Mouse (Mus musculus): ENCODE measurements at regions not wholly inside any gene's neighbourhood (a gene's known extent, or its start where the extent isn't known, plus 50 kb on each side); places are given as distances from the start of the nearest gene placed in this dataset.

DNA sequence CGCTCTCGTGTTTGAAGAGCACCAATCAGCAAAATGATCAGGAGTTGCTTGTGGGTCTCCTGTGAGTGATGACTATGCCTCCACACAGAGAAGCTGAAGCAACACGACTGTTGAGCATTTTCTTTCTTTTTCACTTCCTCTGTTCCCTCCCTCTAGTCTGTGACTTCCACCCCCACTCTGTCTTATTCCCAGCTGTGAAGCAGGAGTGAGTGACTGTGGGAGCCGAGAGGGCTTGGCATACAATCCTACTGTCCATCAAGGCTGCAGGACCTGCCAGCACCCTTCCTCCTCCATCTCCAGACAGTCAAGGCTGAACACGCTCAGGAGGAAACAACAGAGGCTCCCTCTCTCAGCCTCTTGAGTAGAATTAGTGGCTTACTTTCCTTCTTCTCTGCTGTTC lies 401.3 kb downstream of the Plcl1 start:
- H3K27ac ChIP-seq (ENCODE audit: low read depth, low read length), result no peak overlapping the region
- H3K27me3 ChIP-seq (ENCODE audit: control insufficient read depth, insufficient read depth, low read length), result no peaks in the 10 kb centered on the region
- no peaks in the 10 kb centered on the region for H3K36me3 ChIP-seq (ENCODE audit: control insufficient read depth, insufficient read depth, low read length)
- no peak overlapping the region for H3K4me2 ChIP-seq (replicated peaks; ENCODE audit: low read depth, low read length)
- no peak overlapping the region for H3K9ac ChIP-seq (ENCODE audit: low read depth, low read length)
- no peak overlapping the region for H3K4me3 ChIP-seq (ENCODE audit: low read length)
- WGBS, result 55% methylated on average over 5 of the region's 5 CpGs
- no peaks in the 10 kb centered on the region for H3K4me1 ChIP-seq (ENCODE audit: control insufficient read depth, insufficient read depth, low read length)
- no peaks in the 10 kb centered on the region for H3K9me3 ChIP-seq (ENCODE audit: control insufficient read depth, low read length)
- no peak for ATAC-seq (ENCODE audit: low FRiP score, low TSS enrichment)

- Histone ChIP-seq H3K9me3 (ENCODE audit: control insufficient read depth, low read length) (no peaks in the 10 kb centered on the region), H3K9ac (ENCODE audit: low read depth, low read length) (no peak overlapping the region), H3K4me1 (ENCODE audit: control insufficient read depth, insufficient read depth, low read length) (no peaks in the 10 kb centered on the region), H3K27ac (ENCODE audit: low read depth, low read length) (no peak overlapping the region), H3K4me3 (ENCODE audit: low read length) (no peak overlapping the region), H3K36me3 (ENCODE audit: control insufficient read depth, insufficient read depth, low read length) (no peaks in the 10 kb centered on the region), H3K4me2 (replicated peaks; ENCODE audit: low read depth, low read length) (no peak overlapping the region), H3K27me3 (ENCODE audit: control insufficient read depth, insufficient read depth, low read length) (no peaks in the 10 kb centered on the region)
- no peak for ATAC-seq (ENCODE audit: low FRiP score, low TSS enrichment)
- 71% methylated on average over 7 of the region's 7 CpGs for WGBS
These were observed 403.2 kb downstream of the Plcl1 start for GRCm38 (mm10) chr1:55808724-55809519.

DNA sequence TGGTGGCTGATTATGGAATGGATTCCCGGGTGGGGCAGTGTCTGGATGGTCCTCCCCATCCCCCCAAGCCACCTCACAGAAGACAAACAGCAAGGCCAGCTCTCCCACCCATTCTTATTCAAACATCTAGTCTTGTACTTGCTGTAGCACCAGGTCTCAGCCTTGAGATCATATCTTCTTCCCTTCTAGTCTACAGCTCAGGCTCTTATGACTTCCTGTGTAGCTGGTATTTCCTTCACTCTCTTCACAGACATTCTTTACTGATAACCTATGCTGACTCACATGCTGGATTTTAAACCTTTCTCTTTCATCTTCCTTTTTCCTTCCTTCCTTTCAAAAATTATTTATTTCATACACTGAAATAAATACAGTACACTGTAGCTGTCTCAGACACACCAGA lies 406.8 kb downstream of the Plcl1 start:
- Histone ChIP-seq H3K9ac (ENCODE audit: low read depth, low read length) (no peak overlapping the region), H3K36me3 (ENCODE audit: control insufficient read depth, insufficient read depth, low read length) (no peaks in the 10 kb centered on the region), H3K4me1 (ENCODE audit: control insufficient read depth, insufficient read depth, low read length) (no peaks in the 10 kb centered on the region), H3K27ac (ENCODE audit: low read depth, low read length) (no peak overlapping the region), H3K4me3 (ENCODE audit: low read length) (no peak overlapping the region), H3K27me3 (ENCODE audit: control insufficient read depth, insufficient read depth, low read length) (no peaks in the 10 kb centered on the region), H3K9me3 (ENCODE audit: control insufficient read depth, low read length) (no peaks in the 10 kb centered on the region), H3K4me2 (replicated peaks; ENCODE audit: low read depth, low read length) (no peak overlapping the region)
- WGBS, result 77% methylated on average over 1 of the region's 1 CpGs
- ATAC-seq (ENCODE audit: low FRiP score, low TSS enrichment), result no peak

DNA sequence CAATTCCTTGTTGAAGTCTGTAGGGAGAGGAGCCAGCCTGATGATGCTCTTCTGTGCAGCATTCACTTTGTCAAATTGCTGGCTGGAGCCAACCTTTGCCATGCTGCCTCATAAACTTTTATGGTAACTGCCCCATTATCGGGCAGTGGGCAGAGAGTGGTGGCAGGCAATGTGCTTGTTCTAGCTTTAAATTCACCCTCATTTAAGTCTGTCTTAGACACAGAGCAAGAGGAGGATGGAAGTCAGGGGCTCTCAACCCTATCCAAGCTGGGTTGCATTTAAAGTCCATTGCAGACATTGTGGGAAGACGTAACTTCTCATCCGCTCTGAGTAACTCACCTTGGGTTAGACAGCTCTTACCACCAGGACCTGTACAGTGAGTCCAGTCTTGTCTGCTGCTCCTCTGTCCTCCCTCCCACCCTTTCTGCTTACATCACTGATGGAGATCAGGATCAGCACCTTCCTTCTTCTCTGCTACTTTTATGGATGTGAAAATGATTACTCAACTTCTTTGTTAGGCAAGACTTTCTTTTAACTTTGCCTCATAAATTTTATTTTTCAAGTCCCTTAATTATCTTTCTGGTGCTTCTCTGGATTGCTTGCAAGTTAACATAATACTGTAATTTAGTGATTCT lies 415.3 kb downstream of the Plcl1 start:
- Histone ChIP-seq H3K36me3 (ENCODE audit: control insufficient read depth, insufficient read depth, low read length) (no peaks in the 10 kb centered on the region), H3K4me1 (ENCODE audit: control insufficient read depth, insufficient read depth, low read length) (no peaks in the 10 kb centered on the region), H3K4me2 (replicated peaks; ENCODE audit: low read depth, low read length) (no peak overlapping the region), H3K27me3 (ENCODE audit: control insufficient read depth, insufficient read depth, low read length) (no peaks in the 10 kb centered on the region), H3K9me3 (ENCODE audit: control insufficient read depth, low read length) (no peaks in the 10 kb centered on the region), H3K27ac (ENCODE audit: low read depth, low read length) (no peak overlapping the region), H3K4me3 (ENCODE audit: low read length) (no peak overlapping the region), H3K9ac (ENCODE audit: low read depth, low read length) (no peak overlapping the region)
- 23% methylated on average over 3 of the region's 3 CpGs for WGBS
- peak; percentile 94 for ATAC-seq (ENCODE audit: low FRiP score, low TSS enrichment)

GRCm38 (mm10) chr1:55822599-55822998 lies 416.9 kb downstream of the Plcl1 start:
- Histone ChIP-seq H3K4me1 (ENCODE audit: control insufficient read depth, insufficient read depth, low read length) (no peaks in the 10 kb centered on the region), H3K27me3 (ENCODE audit: control insufficient read depth, insufficient read depth, low read length) (no peaks in the 10 kb centered on the region), H3K4me3 (ENCODE audit: low read length) (no peak overlapping the region), H3K9ac (ENCODE audit: low read depth, low read length) (no peak overlapping the region), H3K4me2 (replicated peaks; ENCODE audit: low read depth, low read length) (no peak overlapping the region), H3K36me3 (ENCODE audit: control insufficient read depth, insufficient read depth, low read length) (no peaks in the 10 kb centered on the region), H3K27ac (ENCODE audit: low read depth, low read length) (no peak overlapping the region), H3K9me3 (ENCODE audit: control insufficient read depth, low read length) (no peaks in the 10 kb centered on the region)
- no peak for ATAC-seq (ENCODE audit: low FRiP score, low TSS enrichment)
- WGBS, result 87% methylated on average over 4 of the region's 4 CpGs

- H3K4me1 ChIP-seq (ENCODE audit: control insufficient read depth, insufficient read depth, low read length), result no peaks in the 10 kb centered on the region
- H3K4me3 ChIP-seq (ENCODE audit: low read length), result no peak overlapping the region
- no peak overlapping the region for H3K27ac ChIP-seq (ENCODE audit: low read depth, low read length)
- no peak overlapping the region for H3K4me2 ChIP-seq (replicated peaks; ENCODE audit: low read depth, low read length)
- H3K27me3 ChIP-seq (ENCODE audit: control insufficient read depth, insufficient read depth, low read length), result no peaks in the 10 kb centered on the region
- ATAC-seq (ENCODE audit: low FRiP score, low TSS enrichment), result 0 out of 2 replicates have a peak, but pooled peaks have one; percentile 35
- H3K9me3 ChIP-seq (ENCODE audit: control insufficient read depth, low read length), result no peaks in the 10 kb centered on the region
- no peak overlapping the region for H3K9ac ChIP-seq (ENCODE audit: low read depth, low read length)
- H3K36me3 ChIP-seq (ENCODE audit: control insufficient read depth, insufficient read depth, low read length), result no peaks in the 10 kb centered on the region
These were observed 421.5 kb downstream of the Plcl1 start for GRCm38 (mm10) chr1:55827191-55827590.

- Histone ChIP-seq H3K4me3 (ENCODE audit: low read length) (no peak overlapping the region), H3K9ac (ENCODE audit: low read depth, low read length) (no peak overlapping the region), H3K36me3 (ENCODE audit: control insufficient read depth, insufficient read depth, low read length) (no peaks in the 10 kb centered on the region), H3K9me3 (ENCODE audit: control insufficient read depth, low read length) (no peaks in the 10 kb centered on the region), H3K27me3 (ENCODE audit: control insufficient read depth, insufficient read depth, low read length) (no peaks in the 10 kb centered on the region), H3K4me1 (ENCODE audit: control insufficient read depth, insufficient read depth, low read length) (no peaks in the 10 kb centered on the region), H3K4me2 (replicated peaks; ENCODE audit: low read depth, low read length) (no peak overlapping the region), H3K27ac (ENCODE audit: low read depth, low read length) (no peak overlapping the region)
- 95% methylated on average over 3 of the region's 3 CpGs for whole genome bisulfite sequencing
- no peak for ATAC-seq (ENCODE audit: low FRiP score, low TSS enrichment)
These were observed 429.6 kb downstream of the Plcl1 start for GRCm38 (mm10) chr1:55835281-55835680.

GRCm38 (mm10) chr1:55836750-55837149 lies 431.0 kb downstream of the Plcl1 start:
- H3K27ac ChIP-seq (ENCODE audit: low read depth, low read length), result no peak overlapping the region
- no peak for ATAC-seq (ENCODE audit: low FRiP score, low TSS enrichment)
- no peak overlapping the region for H3K4me2 ChIP-seq (replicated peaks; ENCODE audit: low read depth, low read length)
- H3K27me3 ChIP-seq (ENCODE audit: control insufficient read depth, insufficient read depth, low read length), result no peaks in the 10 kb centered on the region
- no peak overlapping the region for H3K4me3 ChIP-seq (ENCODE audit: low read length)
- H3K36me3 ChIP-seq (ENCODE audit: control insufficient read depth, insufficient read depth, low read length), result no peaks in the 10 kb centered on the region
- no peaks in the 10 kb centered on the region for H3K9me3 ChIP-seq (ENCODE audit: control insufficient read depth, low read length)
- H3K4me1 ChIP-seq (ENCODE audit: control insufficient read depth, insufficient read depth, low read length), result no peaks in the 10 kb centered on the region
- no peak overlapping the region for H3K9ac ChIP-seq (ENCODE audit: low read depth, low read length)
- WGBS, result 78% methylated on average over 2 of the region's 2 CpGs

DNA sequence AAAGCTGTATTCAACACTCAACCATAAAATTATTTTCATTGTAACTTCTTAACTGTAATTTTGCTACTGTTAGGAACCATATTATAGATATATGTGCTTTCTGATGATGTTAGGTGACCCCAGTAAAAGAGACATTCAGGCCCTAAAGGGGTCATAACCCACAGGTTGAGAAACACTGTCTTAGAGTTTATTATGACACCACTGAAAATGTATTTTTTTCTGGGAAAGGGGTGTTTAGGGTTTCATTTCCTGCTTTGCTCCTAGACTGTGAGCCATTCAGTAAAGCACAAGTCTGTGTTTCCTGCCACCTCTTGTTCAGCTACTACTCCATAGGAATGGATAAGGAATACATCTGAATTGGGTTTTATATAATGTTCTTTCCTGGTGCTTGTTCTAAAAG lies 431.6 kb downstream of the Plcl1 start:
- H3K4me3 ChIP-seq (ENCODE audit: low read length), result no peak overlapping the region
- no peaks in the 10 kb centered on the region for H3K9me3 ChIP-seq (ENCODE audit: control insufficient read depth, low read length)
- H3K4me1 ChIP-seq (ENCODE audit: control insufficient read depth, insufficient read depth, low read length), result no peaks in the 10 kb centered on the region
- H3K27me3 ChIP-seq (ENCODE audit: control insufficient read depth, insufficient read depth, low read length), result no peaks in the 10 kb centered on the region
- H3K36me3 ChIP-seq (ENCODE audit: control insufficient read depth, insufficient read depth, low read length), result no peaks in the 10 kb centered on the region
- no peak for ATAC-seq (ENCODE audit: low FRiP score, low TSS enrichment)
- H3K4me2 ChIP-seq (replicated peaks; ENCODE audit: low read depth, low read length), result no peak overlapping the region
- H3K27ac ChIP-seq (ENCODE audit: low read depth, low read length), result no peak overlapping the region
- no peak overlapping the region for H3K9ac ChIP-seq (ENCODE audit: low read depth, low read length)

Data from kidney, embryonic 14.5 days (tissue).